Mouse (Mus musculus) spleen, adult 18-20 months (tissue): Measurements from ENCODE around the gene Ly6g6d.
"Not testable (repeated sequence)": the region's sequence is repeated elsewhere in the genome, so short reads cannot be mapped to it uniquely, and the experiment has no call there.

Experiments used
- DNase-seq, 2 experiments: peaks; one replicate each; pipeline ENCODE4 v3.0.0; 2022; ENCODE audit warnings: mixed read lengths in 2 of 2

The Ly6g6d gene

GRCm38 (mm10) chr17:35048149-35048931, 29.5 kb downstream of the Ly6g6d start:
- DNase-seq = no peak

GRCm38 (mm10) chr17:35047688-35048087, 30.2 kb downstream of the Ly6g6d start:
- DNase-seq = no peak

- peak; percentile 96 for DNase-seq
Measured at GRCm38 (mm10) chr17:35046681-35047455, 31.0 kb downstream of the Ly6g6d start, which contains the start of gene Msh5. Gene Msh5, minus strand, starts transcription at chr17:35046745.

GRCm38 (mm10) chr17:35045807-35046680, 31.8 kb downstream of the Ly6g6d start:
- peak in 1 of 2 experiments; percentile 32 for DNase-seq

GRCm38 (mm10) chr17:35044904-35045806, 32.7 kb downstream of the Ly6g6d start:
- no peak for DNase-seq

GRCm38 (mm10) chr17:35043794-35044193, 34.1 kb downstream of the Ly6g6d start:
- no peak for DNase-seq

- DNase-seq = no peak
Measured at GRCm38 (mm10) chr17:35039121-35039873, 38.6 kb downstream of the Ly6g6d start.

GRCm38 (mm10) chr17:35034896-35035295, 43.0 kb downstream of the Ly6g6d start:
- DNase-seq = no peak

- DNase-seq = not testable (repeated sequence)
Measured at GRCm38 (mm10) chr17:35033703-35034102, 44.2 kb downstream of the Ly6g6d start.

- no peak for DNase-seq
Measured at GRCm38 (mm10) chr17:35032323-35032870, 45.5 kb downstream of the Ly6g6d start.

- no peak for DNase-seq
Measured at GRCm38 (mm10) chr17:35031880-35032279, 46.0 kb downstream of the Ly6g6d start.

- DNase-seq = no peak
Measured at GRCm38 (mm10) chr17:35031272-35031671, 46.6 kb downstream of the Ly6g6d start.

GRCm38 (mm10) chr17:35029691-35030532, 48.0 kb downstream of the Ly6g6d start:
- DNase-seq = peak in 1 of 2 experiments; percentile 50

GRCm38 (mm10) chr17:35028315-35028714, 49.5 kb downstream of the Ly6g6d start:
- no peak for DNase-seq

GRCm38 (mm10) chr17:35027277-35028068, 50.4 kb downstream of the Ly6g6d start, which contains the start of gene Sapcd1:
Gene Sapcd1, minus strand, starts transcription at chr17:35028016.
- DNase-seq = no peak

- no peak for DNase-seq
Measured at GRCm38 (mm10) chr17:35026206-35026605, 51.7 kb downstream of the Ly6g6d start.

GRCm38 (mm10) chr17:35024691-35025488, 53.0 kb downstream of the Ly6g6d start:
- DNase-seq = no peak

GRCm38 (mm10) chr17:35024261-35024660, 53.6 kb downstream of the Ly6g6d start:
- no peak for DNase-seq
